Mouse (Mus musculus): ENCODE results near the gene Wdr74.

- TF ChIP-seq CTCF (IDR thresholded peaks at IDR 0.05; ENCODE audit: low read depth) (no peak), EP300 (IDR thresholded peaks at IDR 0.05; ENCODE audit: low read depth) (no peak)
Measured at GRCm38 (mm10) chr19:8724392-8724791, 11.2 kb upstream of the Wdr74 start.

All from liver, postnatal 0 days (tissue).